Mouse (Mus musculus) embryonic facial prominence, embryonic 10.5 days (tissue): ENCODE results near the gene Krt6b. TPM values are rescaled to one million over a fixed set of nuclear protein-coding genes. Genes with fewer than 3 reads are reported as not detected.
"Not testable (repeated sequence)": the region's sequence is repeated elsewhere in the genome, so short reads cannot be mapped to it uniquely, and the experiment has no call there.

Experiments
- DNase-seq: peaks from one replicate; pipeline ENCODE4 v3.0.0-alpha.2; 2017; ENCODE audit warnings: low spot score
- H3K27ac ChIP-seq: fragments of 300-500 bp; sonication (generic); replicated peaks from 2 replicates; pipeline ENCODE4 v1.5.1; 2016; ENCODE audit warnings: mild to moderate bottlenecking
- H3K27me3 ChIP-seq: fragments of 300-500 bp; sonication (generic); replicated peaks from 2 replicates; pipeline ENCODE4 v1.6.1; 2016; ENCODE audit warnings: low read depth, mild to moderate bottlenecking; ENCODE audit not compliant: poor library complexity, severe bottlenecking
- H3K36me3 ChIP-seq: fragments of 300-500 bp; sonication (generic); replicated peaks from 2 replicates; pipeline ENCODE4 v1.6.1; 2016; ENCODE audit warnings: mild to moderate bottlenecking, moderate library complexity
- H3K4me1 ChIP-seq: fragments of 300-500 bp; sonication (generic); 2 replicates; pipeline ENCODE4 v1.6.1; 2016
- H3K4me3 ChIP-seq: fragments of 300-500 bp; sonication (generic); 2 replicates; pipeline ENCODE4 v1.5.1; 2016; ENCODE audit warnings: mild to moderate bottlenecking, moderate library complexity
- H3K9me3 ChIP-seq: fragments of 300-500 bp; sonication (generic); 2 replicates; pipeline ENCODE4 v1.6.1; 2016; ENCODE audit warnings: mild to moderate bottlenecking
- WGBS: fragments of 180-500 bp; shearing (Covaris S2); methylation state at CpG from one replicate; pipeline ENCODE4 v1.1.7; 2016; 5-methylcytosine and 5-hydroxymethylcytosine counted together
- microRNA-seq: library from miRNA; unstranded; fragments of <30 nt; microRNA quantifications from one replicate; pipeline ENCODE4, GENCODE M21; 2017
- polyA plus RNA-seq: library from polyadenylated mRNA; unstranded; fragments of >200 nt; fragmentation: Nextera tagmentation; extraction: Ambion mirVana; gene quantifications from 2 replicates; pipeline ENCODE4 v1.2.1, GENCODE M21; 2016

Krt6b gene
- polyA plus RNA-seq, 1 experiment from 2014 or later, result not detected

- Histone ChIP-seq H3K9me3 (no peaks in the 10 kb centered on the region), H3K4me3 (no peak within 1 kb of the TSS), H3K4me1 (0 out of 2 replicates have a peak, but pooled peaks cover 4% of the 10 kb centered on the region), H3K36me3 (no peaks in the 10 kb centered on the region), H3K27ac (no peak within 1 kb of the TSS), H3K27me3 (no peaks in the 10 kb centered on the region)
- WGBS, result 89% methylated on average over 5 of the region's 5 CpGs
- DNase-seq, result no peak
Observed at GRCm38 (mm10) chr15:101694207-101694606, 14.1 kb upstream of the Krt6b start, which contains the start of gene Krt6a. Gene Krt6a, minus strand, starts transcription at chr15:101694307.

GRCm38 (mm10) chr15:101690460-101690859, 10.4 kb upstream of the Krt6b start:
- WGBS, result 91% methylated on average over 5 of the region's 5 CpGs
- H3K4me3 ChIP-seq, H3K27me3 ChIP-seq, H3K4me1 ChIP-seq, DNase-seq, H3K36me3 ChIP-seq, H3K27ac ChIP-seq, H3K9me3 ChIP-seq: not testable (repeated sequence)

- Histone ChIP-seq H3K27me3 (no peaks in the 10 kb centered on the region), H3K4me1 (no peaks in the 10 kb centered on the region), H3K36me3 (no peaks in the 10 kb centered on the region), H3K27ac (no peak overlapping the region), H3K4me3 (no peak overlapping the region), H3K9me3 (no peaks in the 10 kb centered on the region)
- no peak for DNase-seq
- WGBS, result 55% methylated on average over 2 of the region's 2 CpGs
Observed at GRCm38 (mm10) chr15:101688161-101688560, 8.1 kb upstream of the Krt6b start.

GRCm38 (mm10) chr15:101675978-101676377, 4.1 kb downstream of the Krt6b start:
- H3K4me1 ChIP-seq, result no peaks in the 10 kb centered on the region
- H3K9me3 ChIP-seq, result no peaks in the 10 kb centered on the region
- no peaks in the 10 kb centered on the region for H3K36me3 ChIP-seq
- DNase-seq, result no peak
- no peak overlapping the region for H3K4me3 ChIP-seq
- H3K27ac ChIP-seq, result no peak overlapping the region
- WGBS, result 84% methylated on average over 1 of the region's 1 CpGs
- no peaks in the 10 kb centered on the region for H3K27me3 ChIP-seq

GRCm38 (mm10) chr15:101652736-101653265, 27.3 kb downstream of the Krt6b start:
- Histone ChIP-seq H3K27me3 (no peaks in the 10 kb centered on the region), H3K4me1 (no peaks in the 10 kb centered on the region), H3K4me3 (no peak overlapping the region), H3K9me3 (no peaks in the 10 kb centered on the region), H3K36me3 (no peaks in the 10 kb centered on the region), H3K27ac (no peak overlapping the region)
- DNase-seq, result no peak
- WGBS, result 93% methylated on average over 5 of the region's 5 CpGs

GRCm38 (mm10) chr15:101647280-101647679, 32.8 kb downstream of the Krt6b start, which contains the start of gene Gm5478:
Gene Gm5478, minus strand, starts transcription at chr15:101647380.
- no peak within 1 kb of the TSS for H3K27ac ChIP-seq
- no peak for DNase-seq
- H3K9me3 ChIP-seq, result no peaks in the 10 kb centered on the region
- no peaks in the 10 kb centered on the region for H3K4me1 ChIP-seq
- 79% methylated on average over 3 of the region's 3 CpGs for WGBS
- no peaks in the 10 kb centered on the region for H3K36me3 ChIP-seq
- no peak within 1 kb of the TSS for H3K4me3 ChIP-seq
- no peaks in the 10 kb centered on the region for H3K27me3 ChIP-seq

GRCm38 (mm10) chr15:101627884-101628283, 52.2 kb downstream of the Krt6b start, which contains the start of gene Gm5414:
Gene Gm5414, minus strand, starts transcription at chr15:101628188.
- no peak within 1 kb of the TSS for H3K27ac ChIP-seq
- no peaks in the 10 kb centered on the region for H3K36me3 ChIP-seq
- 80% methylated on average over 2 of the region's 2 CpGs for WGBS
- no peak for DNase-seq
- H3K4me3 ChIP-seq, result no peak within 1 kb of the TSS
- H3K9me3 ChIP-seq, result no peaks in the 10 kb centered on the region
- H3K27me3 ChIP-seq, result no peaks in the 10 kb centered on the region; the same call in 1 of the 2 replicates
- no peaks in the 10 kb centered on the region for H3K4me1 ChIP-seq

Small RNA genes within 50 kb of the gene (microRNA-seq; reads per million reads assigned to microRNA genes)
- gene Gm44323 (not detected), gene Gm44342 (not detected), gene Gm44383 (not detected), gene Gm44479 (not detected)

Other genes starting within 250 kb of the Krt6b start
- 0.12 TPM in 1 of 2 replicates, not detected in the other for gene Krt87, start 241.5 kb downstream of the Krt6b start, polyA plus RNA-seq
- not detected in 2 replicates for gene Krt88, start 232.5 kb downstream of the Krt6b start, polyA plus RNA-seq
- gene Krt81, start 216.5 kb downstream of the Krt6b start, polyA plus RNA-seq, result not detected in 2 replicates
- not detected in 2 replicates for gene Krt86, start 206.8 kb downstream of the Krt6b start, polyA plus RNA-seq
- not detected in 2 replicates for gene Krt83, start 188.8 kb downstream of the Krt6b start, polyA plus RNA-seq
- gene Gm49425, start 163.0 kb downstream of the Krt6b start, polyA plus RNA-seq, result not detected in 2 replicates
- not detected in 2 replicates for gene Krt84, start 147.5 kb downstream of the Krt6b start, polyA plus RNA-seq
- not detected in 2 replicates for gene Krt82, start 129.6 kb downstream of the Krt6b start, polyA plus RNA-seq
- 0.24 and 0.50 TPM in 2 replicates for gene Krt90, start 117.3 kb downstream of the Krt6b start, polyA plus RNA-seq
- 0.09 TPM in 2 replicates for gene Krt75, start 106.4 kb downstream of the Krt6b start, polyA plus RNA-seq
- gene Gm5414, start 52.1 kb downstream of the Krt6b start, polyA plus RNA-seq, result not detected in 2 replicates
- not detected in 2 replicates for gene Gm5478, start 32.9 kb downstream of the Krt6b start, polyA plus RNA-seq
- gene Krt6a, start 14.0 kb upstream of the Krt6b start, polyA plus RNA-seq, result 0.06 and 0.09 TPM in 2 replicates
- 1.1 and 5.4 TPM in 2 replicates for gene Krt5, start 32.6 kb upstream of the Krt6b start, polyA plus RNA-seq
- not detected in 2 replicates for gene Krt71, start 62.8 kb upstream of the Krt6b start, polyA plus RNA-seq
- gene Krt72, start 106.2 kb upstream of the Krt6b start, polyA plus RNA-seq, result not detected in 2 replicates
- not detected in 2 replicates for gene Krt73, start 122.1 kb upstream of the Krt6b start, polyA plus RNA-seq
- gene Krt2, start 137.9 kb upstream of the Krt6b start, polyA plus RNA-seq, result not detected in 2 replicates
- 0.50 and 1.6 TPM in 2 replicates for gene Krt1, start 170.5 kb upstream of the Krt6b start, polyA plus RNA-seq
- gene Krt77, start 189.4 kb upstream of the Krt6b start, polyA plus RNA-seq, result 0.06 TPM in 1 of 2 replicates, not detected in the other
- gene Krt76, start 212.6 kb upstream of the Krt6b start, polyA plus RNA-seq, result not detected in 2 replicates
- gene Krt4, start 244.4 kb upstream of the Krt6b start, polyA plus RNA-seq, result not detected in 2 replicates